In the genomic region with DNA sequence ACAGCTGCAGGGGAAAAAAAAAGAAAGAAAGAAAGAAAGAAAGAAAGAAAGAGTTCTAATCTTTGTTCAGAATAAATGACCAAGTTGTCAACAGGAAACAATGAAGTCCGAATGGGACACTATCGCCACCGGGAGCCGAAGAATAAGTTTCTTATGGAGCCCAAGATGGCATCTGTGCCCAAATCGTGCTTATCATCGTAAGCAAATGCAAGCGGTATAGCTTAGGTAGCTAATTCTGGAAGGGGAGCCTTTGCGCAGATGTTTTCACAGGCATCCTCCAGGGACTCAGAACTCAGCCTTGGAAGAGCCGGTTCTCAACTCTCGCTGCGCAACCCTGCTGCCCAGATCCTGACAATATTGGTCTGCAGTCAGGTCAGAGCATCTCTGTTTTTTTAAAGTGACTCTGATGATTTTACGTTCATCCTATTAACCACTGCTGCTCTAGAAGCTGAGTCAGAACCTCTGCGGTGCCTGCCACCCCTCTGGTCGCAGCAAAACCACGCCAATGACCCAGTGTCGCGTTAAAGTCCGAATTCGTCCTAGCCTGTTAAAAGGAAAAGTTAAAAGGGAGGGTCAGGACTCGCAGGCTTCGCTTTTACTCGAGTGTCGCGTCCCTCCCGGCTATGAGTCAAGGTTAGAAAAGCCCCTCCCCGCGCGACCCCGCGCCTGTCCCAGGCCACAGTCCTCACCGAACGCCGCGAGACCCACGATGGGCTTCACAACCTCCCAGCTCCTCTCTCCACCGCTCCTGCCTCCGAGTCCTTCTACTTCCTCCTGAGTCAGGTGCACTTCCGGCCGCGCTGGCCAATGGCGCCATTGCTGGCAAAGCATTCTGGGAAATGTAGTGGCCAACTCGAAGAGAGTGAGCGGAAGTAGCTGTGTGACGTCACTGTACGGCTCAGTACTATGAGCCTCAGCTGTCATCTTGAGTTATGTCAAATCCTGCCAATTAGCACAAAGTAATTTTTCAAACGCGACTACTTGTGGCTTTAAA, we compare ENCODE assay signal across 8 mouse cellular contexts. TPM values are rescaled to one million over a fixed set of nuclear protein-coding genes. Genes with fewer than 3 reads are reported as not detected.
A peak's percentile ranks its signal among the peaks of the same experiment; 100 is the strongest.
DNase-seq lines count a peak whose midpoint lies in the region; ATAC-seq and TF ChIP-seq lines count a peak whose summit lies in the region.

Ttc1 (minus strand) TSS at position 776 of the 994 bp plus-strand sequence.

- 4% methylated on average over 47 of the region's 47 CpGs for WGBS in forebrain, embryonic 15.5 days
- 1% methylated on average over 47 of the region's 47 CpGs for WGBS in lung, adult 2 months

- peak; percentile 90 for DNase-seq in ES-E14 (ENCODE audit: low read depth, low spot score)
- peak; percentile 97 for DNase-seq in cerebellum, adult 11-12 months
- peak; percentile 93 for DNase-seq in heart, postnatal 25 days (ENCODE audit: low spot score)
- peak; percentile 98 to 99 for DNase-seq in layer of hippocampus, adult 18-20 months (ENCODE audit: low spot score in 2 of 2)
- DNase-seq in lung, adult 2 months, result peak; percentile 95
- peak; percentile 92 to 96 for DNase-seq in thymus, adult 18-20 months

- in situ Hi-C loops in ES-E14 (cut with MboI; ENCODE audit: low sequenced_read_pairs in 2 of 2, unreplicated experiment in 2 of 2), result no loop called here

- H3K27me3 ChIP-seq in forebrain, embryonic 15.5 days, result no peaks in the 10 kb centered on the region

- H3K4me2 ChIP-seq in forebrain, embryonic 15.5 days (replicated peaks), result peak within 1 kb of the TSS; percentile 90

- intact Hi-C loops in heart, postnatal 25 days (cut with DNase I), result no loop called here

- peaks cover 2 to 5% of the 10 kb centered on the region in 2 experiments; a peak in 1 of 4 replicates for H3K4me1 ChIP-seq in ES-E14 (ENCODE audit: control insufficient read depth in 2 of 2, insufficient read depth in 2 of 2, low read length in 2 of 2, poor library complexity in 1 of 2)
- peaks cover 15% of the 10 kb centered on the region for H3K4me1 ChIP-seq in forebrain, embryonic 15.5 days
- H3K4me1 ChIP-seq in lung, adult 2 months (ENCODE audit: control insufficient read depth, insufficient read depth, low read length), result no peaks in the 10 kb centered on the region

- TF ChIP-seq POLR2A in lung, adult 2 months (IDR thresholded peaks at IDR 0.05; ENCODE audit: borderline replicate concordance, extremely low read depth, low read depth, low read length), result peak; percentile 97

- peaks cover 15% of the 10 kb centered on the region for H3K36me3 ChIP-seq in ES-E14 (ENCODE audit: control insufficient read depth, insufficient read depth, low read length, poor library complexity, severe bottlenecking)
- peaks cover 25% of the 10 kb centered on the region for H3K36me3 ChIP-seq in forebrain, embryonic 15.5 days

- TF ChIP-seq CTCF in lung, adult 2 months (IDR thresholded peaks at IDR 0.05; ENCODE audit: insufficient read depth, low read length), result no peak

- peak within 1 kb of the TSS; percentile 82 to 94 for H3K4me3 ChIP-seq in ES-E14 (ENCODE audit: insufficient read depth in 1 of 2, low read depth in 1 of 2, low read length in 2 of 2, poor library complexity in 1 of 2, severe bottlenecking in 1 of 2)
- H3K4me3 ChIP-seq in forebrain, embryonic 15.5 days, result peak within 1 kb of the TSS; percentile 72
- peak within 1 kb of the TSS; percentile 84 for H3K4me3 ChIP-seq in lung, adult 2 months (replicated peaks; ENCODE audit: extremely low read depth, low read depth, low read length)

- H3K27ac ChIP-seq in ES-E14 (ENCODE audit: insufficient read depth, low read depth, low read length, poor library complexity, severe bottlenecking), result no peak within 1 kb of the TSS
- peak within 1 kb of the TSS; percentile 62 for H3K27ac ChIP-seq in forebrain, embryonic 15.5 days (replicated peaks)

- H3K9me3 ChIP-seq in ES-E14 (ENCODE audit: control insufficient read depth, insufficient read depth, low read depth, low read length), result no peaks in the 10 kb centered on the region
- H3K9me3 ChIP-seq in forebrain, embryonic 15.5 days, result no peaks in the 10 kb centered on the region

- peak within 1 kb of the TSS; percentile 88 for H3K9ac ChIP-seq in ES-E14 (ENCODE audit: insufficient read depth, low read depth, low read length, poor library complexity, severe bottlenecking)
- peak within 1 kb of the TSS; percentile 81 for H3K9ac ChIP-seq in forebrain, embryonic 15.5 days (replicated peaks)

- ATAC-seq in forebrain, embryonic 15.5 days (replicated peaks), result peak; percentile 99
- ATAC-seq in neutrophil, adult 5-6 weeks (ENCODE audit: extremely low read depth, insufficient number of reproducible peaks, low FRiP score, poor library complexity, severe bottlenecking), result peak; percentile 100

TF ChIP-seq in ES-E14, 5 proteins besides CTCF, POLR2A, EP300 and RAD21:
- TF ChIP-seq ZC3H11A (IDR thresholded peaks at IDR 0.05; ENCODE audit: borderline replicate concordance, low read depth, low read length) (no peak), CHD2 (IDR thresholded peaks at IDR 0.05; ENCODE audit: low read depth, low read length) (peak; percentile 43; the same call in 1 of the 2 replicates), HCFC1 (IDR thresholded peaks at IDR 0.05; ENCODE audit: borderline replicate concordance, insufficient read depth, low read length) (peak; percentile 92)

RNA-seq across cellular contexts. Expression of gene Ttc1, which starts in this region (rescaled TPM):
- 38.5 and 58.5 TPM in 2 replicates for total RNA-seq in ES-E14 (2012; rRNA removed)
- polyA plus RNA-seq in forebrain, embryonic 15.5 days (2015; fragmentation: Nextera tagmentation; extraction: Ambion mirVana), result 82.1 and 83.8 TPM in 2 replicates
- 10 to 100 TPM; 47.5 to 47.9 TPM for total RNA-seq in heart, postnatal 25 days (2021)
- 10 to 100 TPM; 60.4 to 61.6 TPM for total RNA-seq in layer of hippocampus, adult 18-20 months (2021)
- 6.0 and 10.7 TPM in 2 replicates for polyA plus RNA-seq in lung, adult 2 months (2012; rRNA removed)
- 32.8 and 48.5 TPM in 2 replicates for total RNA-seq in neutrophil, adult 5-6 weeks (2017)
